Mouse (Mus musculus) myocyte (in vitro differentiated cells): ENCODE data around the gene Lamc1.

ENCODE experiments used
- MYOG ChIP-seq, 3 experiments: IDR thresholded peaks; one replicate each; pipeline ENCODE4 v1.6.1; 2011; ENCODE audit warnings: control low read depth in 2 of 3, low read depth in 2 of 3, mild to moderate bottlenecking in 2 of 3; ENCODE audit not compliant: insufficient read length in 2 of 3, control insufficient read depth in 1 of 3, insufficient read depth in 1 of 3
- POLR2A ChIP-seq: IDR thresholded peaks from one replicate; pipeline ENCODE4 v1.6.1; 2011; ENCODE audit warnings: low read depth, mild to moderate bottlenecking, control low read depth, moderate library complexity; ENCODE audit not compliant: insufficient read length
- TCF12 ChIP-seq: IDR thresholded peaks from one replicate; pipeline ENCODE4 v1.6.1; 2011; ENCODE audit warnings: mild to moderate bottlenecking, control low read depth; ENCODE audit not compliant: poor library complexity, insufficient read depth, severe bottlenecking
- USF1 ChIP-seq: IDR thresholded peaks from one replicate; pipeline ENCODE4 v1.6.1; 2011; ENCODE audit warnings: low read depth, mild to moderate bottlenecking, control low read depth, moderate library complexity

- no peak for TF ChIP-seq TCF12
- TF ChIP-seq MYOG (IDR thresholded peaks at IDR 0.05; ENCODE audit: control insufficient read depth in 1 of 3, insufficient read depth in 1 of 3, insufficient read length in 2 of 3, low read depth in 2 of 3) = no peak
- TF ChIP-seq USF1 = no peak
- no peak for TF ChIP-seq POLR2A
Observed at GRCm38 (mm10) chr1:153345699-153346291, 13.2 kb upstream of the Lamc1 start.
